Mouse (Mus musculus) liver (tissue): ENCODE measurements at regions not wholly inside any gene's neighbourhood (a gene's known extent, or its start where the extent isn't known, plus 50 kb on each side); places are given as distances from the start of the nearest gene placed in this dataset.

ENCODE experiments used
- DNase-seq: peaks from one replicate; pipeline ENCODE4 v3.0.0-alpha.2; 2020; ENCODE audit warnings: mixed read lengths

DNA sequence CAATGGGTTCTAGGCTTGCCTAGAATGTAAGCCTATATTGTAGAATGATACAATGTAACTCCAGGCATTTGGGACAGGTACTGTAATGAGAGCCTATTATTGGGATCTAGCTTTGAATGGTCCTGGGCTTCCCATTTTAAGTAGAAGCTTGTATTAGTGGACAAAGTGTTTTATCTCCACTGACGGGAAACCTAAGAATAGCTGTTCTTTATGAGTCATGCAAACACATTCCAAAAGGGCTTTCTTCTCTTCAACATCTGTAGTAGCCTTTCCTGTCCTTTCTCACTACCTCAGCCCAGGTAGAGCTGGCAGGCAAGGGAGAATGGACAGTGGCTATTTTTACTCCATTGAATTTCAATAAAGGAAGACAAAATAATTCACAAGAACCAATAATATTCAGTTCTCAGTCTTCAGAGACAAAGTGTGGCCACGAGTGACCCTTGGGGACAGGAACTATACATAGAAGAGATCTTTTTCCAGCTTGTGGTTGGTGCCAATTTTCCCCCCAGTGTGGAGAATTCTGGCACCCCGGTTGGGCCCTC lies 82.8 kb downstream of the Csl start:
- no peak for DNase-seq

- DNase-seq = no peak
Measured at GRCm38 (mm10) chr10:99678096-99678495, 81.4 kb downstream of the Csl start.

DNA sequence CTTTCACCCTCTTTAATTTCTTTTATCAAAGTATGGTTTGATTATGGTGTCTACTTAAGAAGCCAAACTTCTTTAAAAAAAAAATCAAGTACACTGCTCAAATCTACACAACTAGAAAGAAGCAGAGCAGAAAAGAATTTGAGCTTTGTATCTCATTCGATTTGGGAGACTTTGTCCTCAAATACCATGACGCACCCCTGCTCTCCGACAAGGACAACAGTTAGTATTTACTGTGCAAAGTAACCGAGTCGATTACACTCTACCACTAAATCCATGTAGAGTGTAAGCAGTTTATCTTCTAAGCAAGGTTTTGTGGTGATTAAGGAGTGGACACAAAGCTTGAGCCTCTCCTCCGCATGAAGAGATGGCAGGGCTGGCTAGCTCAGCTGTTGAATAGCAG lies 79.6 kb downstream of the Csl start:
- no peak for DNase-seq

GRCm38 (mm10) chr10:99681932-99682331 lies 77.5 kb downstream of the Csl start:
- no peak for DNase-seq

GRCm38 (mm10) chr10:99682350-99682749 lies 77.1 kb downstream of the Csl start:
- DNase-seq = no peak

GRCm38 (mm10) chr10:99683310-99683709 lies 76.1 kb downstream of the Csl start:
- DNase-seq = no peak

DNA sequence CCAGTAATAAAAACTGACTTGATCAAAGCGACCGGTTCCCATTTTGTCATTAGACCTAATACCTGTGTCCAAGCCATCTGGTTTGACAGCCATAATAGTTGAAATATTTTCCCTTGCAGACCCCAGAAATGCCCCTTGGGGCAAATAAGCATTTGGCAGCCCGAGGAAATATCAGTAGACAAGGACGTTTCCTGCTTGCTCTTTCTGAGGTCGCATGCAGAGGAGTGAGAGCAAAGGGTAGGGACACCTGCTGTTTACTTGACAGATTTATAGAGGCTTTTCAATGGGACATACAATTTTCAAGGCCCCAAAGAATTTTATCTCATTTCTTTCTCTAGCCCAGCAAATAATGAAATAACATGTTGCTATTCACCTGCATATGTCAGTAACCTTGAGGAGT lies 73.5 kb downstream of the Csl start:
- DNase-seq = no peak

GRCm38 (mm10) chr10:99687011-99687410 lies 72.4 kb downstream of the Csl start:
- DNase-seq = no peak

DNA sequence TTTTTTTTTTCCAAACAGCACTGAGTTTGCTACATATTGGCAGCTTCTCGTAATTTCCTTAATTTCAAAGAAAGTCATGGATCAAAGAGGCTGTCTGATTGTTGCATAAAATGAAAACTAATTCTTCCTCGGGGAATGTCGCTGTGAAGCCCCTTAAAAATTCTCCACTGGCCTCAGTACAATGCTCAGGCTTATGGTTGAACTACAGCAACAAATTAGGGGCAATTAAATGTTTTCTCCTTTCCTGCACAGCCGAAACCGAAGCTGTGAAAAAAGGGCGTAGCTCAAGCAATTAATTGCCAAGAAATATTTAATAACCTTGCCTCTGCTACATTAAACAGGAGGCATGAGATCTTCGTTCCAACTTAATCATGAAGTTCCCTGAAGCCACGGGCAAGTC lies 61.8 kb downstream of the Csl start:
- DNase-seq = no peak

- DNase-seq = no peak
Measured at GRCm38 (mm10) chr10:99699498-99699897, 60.0 kb downstream of the Csl start.

- DNase-seq = no peak
Measured at GRCm38 (mm10) chr10:99700052-99700777, 59.2 kb downstream of the Csl start.
